Mouse (Mus musculus) liver, adult 2 months (tissue): ENCODE measurements around the gene Urb1.

Experiments used
- CTCF ChIP-seq: fragments of 200-500 bp; IDR thresholded peaks from 2 replicates; pipeline ENCODE4 v1.5.1; 2011; ENCODE audit warnings: low read depth, low read length, control low read depth
- POLR2A ChIP-seq: fragments of 200-500 bp; IDR thresholded peaks from 2 replicates; pipeline ENCODE4 v1.6.1; 2011; ENCODE audit warnings: low read length, control low read depth; ENCODE audit not compliant: insufficient read depth; ENCODE audit errors: extremely low read depth

GRCm38 (mm10) chr16:90845038-90845437, 34.8 kb upstream of the Urb1 start:
- TF ChIP-seq POLR2A (no peak), CTCF (no peak)
